Mouse (Mus musculus): ENCODE measurements around the gene Sec24d.

The Sec24d gene

GRCm38 (mm10) chr3:123413173-123413572 is 145.9 kb downstream of the Sec24d start:
- DNase-seq: no peak

All from cerebellum, adult 8-10 months (tissue).